Mouse (Mus musculus): ENCODE measurements at regions not wholly inside any gene's neighbourhood (a gene's known extent, or its start where the extent isn't known, plus 50 kb on each side); places are given as distances from the start of the nearest gene placed in this dataset.
A peak's percentile ranks its signal among the peaks of the same experiment; 100 is the strongest.
"Not testable (repeated sequence)": the region's sequence is repeated elsewhere in the genome, so short reads cannot be mapped to it uniquely, and the experiment has no call there.

GRCm38 (mm10) chr2:78267527-78268375 lies 321.6 kb upstream of the Cwc22 start:
- peak; percentile 21 for DNase-seq (ENCODE audit: low spot score)

GRCm38 (mm10) chr2:78253601-78254097 lies 307.5 kb upstream of the Cwc22 start:
- no peaks in the 10 kb centered on the region for H3K4me1 ChIP-seq (ENCODE audit: control insufficient read depth, insufficient read depth, low read length)
- no peak overlapping the region for H3K9ac ChIP-seq (ENCODE audit: low read length)
- no peak overlapping the region for H3K4me3 ChIP-seq (ENCODE audit: low read depth, low read length)
- H3K4me2 ChIP-seq (ENCODE audit: low read length), result no peak overlapping the region
- DNase-seq (ENCODE audit: low spot score) (peak; percentile 59), ATAC-seq (peak; percentile 75)
- no peaks in the 10 kb centered on the region for H3K36me3 ChIP-seq (ENCODE audit: control insufficient read depth, insufficient read depth, low read length)
- 59% methylated on average over 10 of the region's 10 CpGs for WGBS
- no peaks in the 10 kb centered on the region for H3K27me3 ChIP-seq (replicated peaks; ENCODE audit: control insufficient read depth, insufficient read depth, low read length)
- no peaks in the 10 kb centered on the region for H3K9me3 ChIP-seq (replicated peaks; ENCODE audit: control insufficient read depth, low read length)
- no peak overlapping the region for H3K27ac ChIP-seq (ENCODE audit: low read depth, low read length)

More at GRCm38 (mm10) chr2:78267527-78268375, 321.6 kb upstream of the Cwc22 start:
- ATAC-seq, result no peak
- Histone ChIP-seq H3K27me3 (replicated peaks; ENCODE audit: control insufficient read depth, insufficient read depth, low read length) (no peaks in the 10 kb centered on the region), H3K4me1 (ENCODE audit: control insufficient read depth, insufficient read depth, low read length) (no peaks in the 10 kb centered on the region), H3K4me3 (ENCODE audit: low read depth, low read length) (no peak overlapping the region), H3K36me3 (ENCODE audit: control insufficient read depth, insufficient read depth, low read length) (no peaks in the 10 kb centered on the region), H3K9ac (ENCODE audit: low read length) (no peak overlapping the region), H3K9me3 (replicated peaks; ENCODE audit: control insufficient read depth, low read length) (no peaks in the 10 kb centered on the region), H3K27ac (ENCODE audit: low read depth, low read length) (no peak overlapping the region), H3K4me2 (ENCODE audit: low read length) (no peak overlapping the region)
- 67% methylated on average over 2 of the region's 2 CpGs for WGBS

GRCm38 (mm10) chr2:78246354-78246753 lies 300.2 kb upstream of the Cwc22 start:
- Histone ChIP-seq H3K4me1 (ENCODE audit: control insufficient read depth, insufficient read depth, low read length) (no peaks in the 10 kb centered on the region), H3K9ac (ENCODE audit: low read length) (no peak overlapping the region), H3K4me2 (ENCODE audit: low read length) (no peak overlapping the region), H3K36me3 (ENCODE audit: control insufficient read depth, insufficient read depth, low read length) (no peaks in the 10 kb centered on the region), H3K9me3 (replicated peaks; ENCODE audit: control insufficient read depth, low read length) (no peaks in the 10 kb centered on the region), H3K27ac (ENCODE audit: low read depth, low read length) (no peak overlapping the region), H3K27me3 (replicated peaks; ENCODE audit: control insufficient read depth, insufficient read depth, low read length) (no peaks in the 10 kb centered on the region), H3K4me3 (ENCODE audit: low read depth, low read length) (no peak overlapping the region)
- no peak for DNase-seq (ENCODE audit: low spot score)
- WGBS, result 64% methylated on average over 5 of the region's 5 CpGs
- ATAC-seq, result no peak

- no peak overlapping the region for H3K27ac ChIP-seq (ENCODE audit: low read depth, low read length)
- no peak for DNase-seq (ENCODE audit: low spot score)
- no peak overlapping the region for H3K4me2 ChIP-seq (ENCODE audit: low read length)
- H3K4me3 ChIP-seq (ENCODE audit: low read depth, low read length), result no peak overlapping the region
- no peaks in the 10 kb centered on the region for H3K36me3 ChIP-seq (ENCODE audit: control insufficient read depth, insufficient read depth, low read length)
- H3K9ac ChIP-seq (ENCODE audit: low read length), result no peak overlapping the region
- WGBS, result 75% methylated on average over 2 of the region's 2 CpGs
- H3K27me3 ChIP-seq (replicated peaks; ENCODE audit: control insufficient read depth, insufficient read depth, low read length), result no peaks in the 10 kb centered on the region
- no peak for ATAC-seq
- no peaks in the 10 kb centered on the region for H3K9me3 ChIP-seq (replicated peaks; ENCODE audit: control insufficient read depth, low read length)
- H3K4me1 ChIP-seq (ENCODE audit: control insufficient read depth, insufficient read depth, low read length), result no peaks in the 10 kb centered on the region
These were observed 294.1 kb upstream of the Cwc22 start for GRCm38 (mm10) chr2:78240299-78240698.

- not testable (repeated sequence) for DNase-seq (ENCODE audit: low spot score); H3K27me3 ChIP-seq (replicated peaks; ENCODE audit: control insufficient read depth, insufficient read depth, low read length); H3K4me1 ChIP-seq (ENCODE audit: control insufficient read depth, insufficient read depth, low read length); H3K36me3 ChIP-seq (ENCODE audit: control insufficient read depth, insufficient read depth, low read length); H3K9ac ChIP-seq (ENCODE audit: low read length); H3K9me3 ChIP-seq (replicated peaks; ENCODE audit: control insufficient read depth, low read length); ATAC-seq; H3K4me3 ChIP-seq (ENCODE audit: low read depth, low read length); H3K4me2 ChIP-seq (ENCODE audit: low read length); H3K27ac ChIP-seq (ENCODE audit: low read depth, low read length)
- whole genome bisulfite sequencing, result 87% methylated on average over 4 of the region's 4 CpGs
These were observed 279.4 kb upstream of the Cwc22 start for GRCm38 (mm10) chr2:78225383-78226100.

GRCm38 (mm10) chr2:78214469-78214868 lies 268.3 kb upstream of the Cwc22 start:
- ATAC-seq (no peak), DNase-seq (ENCODE audit: low spot score) (peak; percentile 48)
- Histone ChIP-seq H3K4me1 (ENCODE audit: control insufficient read depth, insufficient read depth, low read length) (no peaks in the 10 kb centered on the region), H3K4me3 (ENCODE audit: low read depth, low read length) (no peak overlapping the region), H3K9me3 (replicated peaks; ENCODE audit: control insufficient read depth, low read length) (no peaks in the 10 kb centered on the region), H3K27ac (ENCODE audit: low read depth, low read length) (no peak overlapping the region), H3K9ac (ENCODE audit: low read length) (no peak overlapping the region), H3K4me2 (ENCODE audit: low read length) (no peak overlapping the region), H3K36me3 (ENCODE audit: control insufficient read depth, insufficient read depth, low read length) (no peaks in the 10 kb centered on the region), H3K27me3 (replicated peaks; ENCODE audit: control insufficient read depth, insufficient read depth, low read length) (no peaks in the 10 kb centered on the region)
- WGBS, result 57% methylated on average over 8 of the region's 8 CpGs

- WGBS, result 88% methylated on average over 5 of the region's 5 CpGs
- Histone ChIP-seq H3K4me2 (ENCODE audit: low read length) (no peak overlapping the region), H3K4me3 (ENCODE audit: low read depth, low read length) (no peak overlapping the region), H3K9me3 (replicated peaks; ENCODE audit: control insufficient read depth, low read length) (no peaks in the 10 kb centered on the region), H3K4me1 (ENCODE audit: control insufficient read depth, insufficient read depth, low read length) (no peaks in the 10 kb centered on the region), H3K36me3 (ENCODE audit: control insufficient read depth, insufficient read depth, low read length) (no peaks in the 10 kb centered on the region), H3K9ac (ENCODE audit: low read length) (no peak overlapping the region), H3K27me3 (replicated peaks; ENCODE audit: control insufficient read depth, insufficient read depth, low read length) (no peaks in the 10 kb centered on the region), H3K27ac (ENCODE audit: low read depth, low read length) (no peak overlapping the region)
- no peak for ATAC-seq
- DNase-seq (ENCODE audit: low spot score), result no peak
These were observed 258.9 kb upstream of the Cwc22 start for GRCm38 (mm10) chr2:78205125-78205524.

- ATAC-seq (no peak), DNase-seq (ENCODE audit: low spot score) (no peak)
- no peak overlapping the region for H3K4me3 ChIP-seq (ENCODE audit: low read depth, low read length)
- H3K27me3 ChIP-seq (replicated peaks; ENCODE audit: control insufficient read depth, insufficient read depth, low read length), result no peaks in the 10 kb centered on the region
- no peaks in the 10 kb centered on the region for H3K9me3 ChIP-seq (replicated peaks; ENCODE audit: control insufficient read depth, low read length)
- H3K36me3 ChIP-seq (ENCODE audit: control insufficient read depth, insufficient read depth, low read length), result no peaks in the 10 kb centered on the region
- no peak overlapping the region for H3K27ac ChIP-seq (ENCODE audit: low read depth, low read length)
- no peak overlapping the region for H3K9ac ChIP-seq (ENCODE audit: low read length)
- H3K4me1 ChIP-seq (ENCODE audit: control insufficient read depth, insufficient read depth, low read length), result no peaks in the 10 kb centered on the region
- no peak overlapping the region for H3K4me2 ChIP-seq (ENCODE audit: low read length)
- WGBS, result 83% methylated on average over 4 of the region's 4 CpGs
These were observed 249.8 kb upstream of the Cwc22 start for GRCm38 (mm10) chr2:78196006-78196405.

GRCm38 (mm10) chr2:78189620-78190019 lies 243.4 kb upstream of the Cwc22 start:
- H3K27ac ChIP-seq (ENCODE audit: low read depth, low read length), result no peak overlapping the region
- H3K9ac ChIP-seq (ENCODE audit: low read length), result no peak overlapping the region
- 4% methylated on average over 1 of the region's 1 CpGs for WGBS
- H3K9me3 ChIP-seq (replicated peaks; ENCODE audit: control insufficient read depth, low read length), result no peaks in the 10 kb centered on the region
- H3K4me2 ChIP-seq (ENCODE audit: low read length), result no peak overlapping the region
- no peak overlapping the region for H3K4me3 ChIP-seq (ENCODE audit: low read depth, low read length)
- H3K4me1 ChIP-seq (ENCODE audit: control insufficient read depth, insufficient read depth, low read length), result no peaks in the 10 kb centered on the region
- ATAC-seq (no peak), DNase-seq (ENCODE audit: low spot score) (peak; percentile 22)
- no peaks in the 10 kb centered on the region for H3K27me3 ChIP-seq (replicated peaks; ENCODE audit: control insufficient read depth, insufficient read depth, low read length)
- H3K36me3 ChIP-seq (ENCODE audit: control insufficient read depth, insufficient read depth, low read length), result no peaks in the 10 kb centered on the region
